Mouse (Mus musculus) CH12.LX (cell line): Measurements from ENCODE around the gene Ccdc84. TPM values are rescaled to one million over a fixed set of nuclear protein-coding genes. Genes with fewer than 3 reads are reported as not detected.

ENCODE experiments used
- DNase-seq: peaks from one replicate; pipeline ENCODE4 v3.0.0-alpha.2; 2013; ENCODE audit errors: extremely low read depth
- H3K27ac ChIP-seq: 2 replicates; pipeline ENCODE4 v1.5.1; 2012; ENCODE audit warnings: low read depth, mild to moderate bottlenecking, control low read depth, moderate library complexity; ENCODE audit not compliant: insufficient read depth
- H3K27me3 ChIP-seq: replicated peaks from 2 replicates; pipeline ENCODE3; 2012; ENCODE audit warnings: inconsistent platforms
- H3K36me3 ChIP-seq, 2 experiments: replicated peaks in 1 of 2; 2 replicates each; pipeline versions ENCODE3 to v1.6.1; 2012; ENCODE audit warnings: inconsistent platforms in 1 of 2, low read length in 1 of 2, mild to moderate bottlenecking in 1 of 2, mixed read lengths in 1 of 2, moderate library complexity in 1 of 2; ENCODE audit not compliant: control insufficient read depth in 1 of 2, insufficient read depth in 1 of 2
- H3K4me1 ChIP-seq, 2 experiments: 2 replicates each; pipeline ENCODE4 v1.6.1; 2012; ENCODE audit warnings: inconsistent platforms in 1 of 2, moderate library complexity in 1 of 2; ENCODE audit not compliant: insufficient read depth in 2 of 2, control insufficient read depth in 1 of 2
- H3K4me2 ChIP-seq: 2 replicates; pipeline ENCODE4 v1.6.1; 2012; ENCODE audit warnings: low read depth, mild to moderate bottlenecking, control low read depth; ENCODE audit not compliant: poor library complexity, insufficient read depth, severe bottlenecking
- H3K4me3 ChIP-seq, 3 experiments: fragments of 150-350 bp in 1 of 3; sonication (generic) in 1 of 3; replicated peaks in 1 of 3; 2 replicates each; pipeline versions ENCODE3 to v1.5.1; 2011 to 2012; ENCODE audit warnings: low read depth in 2 of 3, low read length in 2 of 3, mild to moderate bottlenecking in 2 of 3, moderate library complexity in 2 of 3, control low read depth in 1 of 3, improper control_type of control experiment in 1 of 3, inconsistent platforms in 1 of 3, mixed read lengths in 1 of 3; ENCODE audit not compliant: poor library complexity in 1 of 3
- H3K79me2 ChIP-seq: replicated peaks from 2 replicates; pipeline ENCODE4 v1.6.1; 2012; ENCODE audit warnings: mild to moderate bottlenecking, moderate library complexity; ENCODE audit not compliant: control insufficient read depth, poor library complexity, insufficient read depth, severe bottlenecking; ENCODE audit errors: extremely low read depth
- H3K9ac ChIP-seq: 2 replicates; pipeline ENCODE4 v1.6.1; 2012; ENCODE audit warnings: low read depth, mild to moderate bottlenecking, control low read depth, moderate library complexity; ENCODE audit not compliant: insufficient read depth
- H3K9me3 ChIP-seq: replicated peaks from 2 replicates; pipeline ENCODE3; 2012; ENCODE audit warnings: low read length, inconsistent platforms, mixed read lengths
- BHLHE40 ChIP-seq: IDR thresholded peaks from 2 replicates; pipeline ENCODE4 v1.6.1; 2011; ENCODE audit warnings: mild to moderate bottlenecking, low read depth, low read length, improper control_type of control experiment
- CHD2 ChIP-seq: IDR thresholded peaks from 2 replicates; pipeline ENCODE4 v1.6.1; 2011; ENCODE audit warnings: low read length, improper control_type of control experiment
- HCFC1 ChIP-seq: IDR thresholded peaks from 2 replicates; pipeline ENCODE4 v1.6.1; 2012; ENCODE audit warnings: low read depth, mild to moderate bottlenecking, inconsistent platforms, low read length, improper control_type of control experiment
- IRF4 ChIP-seq: IDR thresholded peaks from 2 replicates; pipeline ENCODE4 v1.6.1; 2014; ENCODE audit warnings: low read depth, mild to moderate bottlenecking, inconsistent platforms, low read length, improper control_type of control experiment
- JUND ChIP-seq: conservative IDR thresholded peaks from 2 replicates; pipeline ENCODE4 v1.6.1; 2011; ENCODE audit warnings: low read depth, low read length, improper control_type of control experiment
- MAFK ChIP-seq: IDR thresholded peaks from 2 replicates; pipeline ENCODE4 v1.6.1; 2011; ENCODE audit warnings: low read length, improper control_type of control experiment; ENCODE audit not compliant: insufficient replicate concordance
- MAZ ChIP-seq: IDR thresholded peaks from 2 replicates; pipeline ENCODE4 v1.6.1; 2012; ENCODE audit warnings: low read depth, mild to moderate bottlenecking, inconsistent platforms, low read length, improper control_type of control experiment, moderate library complexity
- POLR2A ChIP-seq: IDR thresholded peaks from 2 replicates; pipeline ENCODE4 v1.6.1; 2011; ENCODE audit warnings: low read depth, mild to moderate bottlenecking, improper control_type of control experiment, low read length
- POLR2AphosphoS2 ChIP-seq: IDR thresholded peaks from 2 replicates; pipeline ENCODE4 v1.6.1; 2011; ENCODE audit warnings: low read depth, low read length, improper control_type of control experiment
- RCOR1 ChIP-seq: conservative IDR thresholded peaks from 2 replicates; pipeline ENCODE4 v1.6.1; 2012; ENCODE audit warnings: low read depth, mild to moderate bottlenecking, inconsistent platforms, low read length, improper control_type of control experiment
- USF2 ChIP-seq: conservative IDR thresholded peaks from 2 replicates; pipeline ENCODE4 v1.6.1; 2011; ENCODE audit warnings: low read depth, low read length, improper control_type of control experiment
- ZMIZ1 ChIP-seq: IDR thresholded peaks from 2 replicates; pipeline ENCODE4 v1.6.1; 2012; ENCODE audit warnings: low read depth, mild to moderate bottlenecking, inconsistent platforms, low read length, improper control_type of control experiment
- dilution Hi-C: fragments of 300-500 bp; cut with MboI; formaldehyde crosslinking; loops from 2 replicates; pipeline ENCODE4 v1.14.3; 2020; ENCODE audit warnings: low sequenced_read_pairs; ENCODE audit not compliant: extremely low pct_unique_long_range_greater_than_20kb, extremely low pct_ligation_motif_present
- in situ Hi-C: fragments of 300-500 bp; cut with MboI; formaldehyde crosslinking; loops from 3 replicates; pipeline ENCODE4 v1.14.3; 2019; ENCODE audit warnings: low sequenced_read_pairs, low pct_ligation_motif_present, low pct_unique_long_range_greater_than_20kb, mixed read lengths
- polyA plus RNA-seq: library from polyadenylated mRNA; unstranded; fragments of >175 nt; gene quantifications from 2 replicates; pipeline ENCODE4 v1.2.1, GENCODE M21; 2012; ENCODE audit warnings: low read depth; ENCODE audit not compliant: insufficient read length
- total RNA-seq, 2 experiments: library from RNA; depleted of rRNA; stranded (reverse); fragments of 300-350 nt in 1 of 2; fragments of >200 nt in 1 of 2; gene quantifications; 2 replicates each; pipeline ENCODE4 v1.2.3; 2012 to 2014

Ccdc84 gene
- total and polyA plus RNA-seq, 3 experiments: 18.3 to 25.4 (median 21.7) TPM

DNA sequence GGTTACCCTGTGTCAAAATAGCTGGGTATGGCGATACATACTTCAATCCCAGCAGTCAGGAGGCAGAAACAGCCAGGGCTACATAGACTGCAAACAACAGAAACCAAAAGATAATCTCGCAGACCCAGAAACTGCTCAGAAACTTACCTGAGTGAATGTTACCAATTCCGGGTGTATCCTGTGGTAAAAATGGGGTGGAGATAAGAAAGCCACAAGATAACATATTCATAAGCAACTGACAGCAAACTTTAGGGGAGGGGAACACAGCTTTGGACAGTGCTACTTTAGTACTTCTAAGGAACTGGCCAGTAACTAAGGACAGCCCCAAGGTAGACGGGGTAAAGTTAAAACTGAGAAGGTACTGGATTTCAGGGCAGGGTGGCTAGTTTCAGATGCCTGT, 6.1 kb downstream of the Ccdc84 start:
- peaks cover 26% of the 10 kb centered on the region for H3K79me2 ChIP-seq
- peaks cover 57 to 77% of the 10 kb centered on the region in 2 experiments for H3K36me3 ChIP-seq
- H3K4me2 ChIP-seq: no peak overlapping the region
- no peak overlapping the region for H3K4me3 ChIP-seq
- H3K27me3 ChIP-seq: no peaks in the 10 kb centered on the region
- in situ Hi-C loops (no loop called here), dilution Hi-C loops (no loop called here)
- TF ChIP-seq ZMIZ1 (peak; percentile 58), CHD2 (peak; percentile 62; the same call in 1 of the 2 replicates), USF2 (no peak), POLR2AphosphoS2 (peak; percentile 47), BHLHE40 (no peak)
- H3K9ac ChIP-seq: no peak overlapping the region
- no peak for DNase-seq
- H3K9me3 ChIP-seq: no peaks in the 10 kb centered on the region
- H3K4me1 ChIP-seq: peaks cover 5 to 43% of the 10 kb centered on the region in 2 experiments; a peak in 3 of 4 replicates
- H3K27ac ChIP-seq: no peak overlapping the region

DNA sequence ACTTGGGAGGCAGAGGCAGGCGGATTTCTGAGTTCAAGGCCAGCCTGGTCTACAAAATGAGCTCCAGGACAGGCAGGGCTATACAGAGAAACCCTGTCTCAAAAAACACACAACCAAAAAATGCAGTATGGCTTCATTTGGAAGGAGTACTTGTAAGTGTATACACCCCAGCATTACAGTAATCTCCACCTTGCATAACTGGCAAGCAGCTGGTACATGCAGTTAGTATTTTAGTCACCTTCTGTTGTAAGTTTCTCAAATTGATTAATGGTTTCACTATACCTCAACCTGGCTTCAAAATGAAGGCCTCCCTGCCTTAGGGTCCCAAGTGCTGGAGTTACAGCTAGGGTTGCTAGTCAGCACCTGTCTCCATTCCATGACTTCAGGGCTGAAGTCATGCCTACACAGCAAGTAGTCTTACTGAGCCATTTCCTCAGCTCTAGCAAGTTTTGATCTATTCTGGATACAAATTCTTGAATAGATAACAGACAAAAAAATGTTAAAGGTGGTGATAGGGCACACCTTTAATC, 6.7 kb downstream of the Ccdc84 start:
- peaks cover 5 to 39% of the 10 kb centered on the region in 2 experiments; a peak in 3 of 4 replicates for H3K4me1 ChIP-seq
- H3K9me3 ChIP-seq: no peaks in the 10 kb centered on the region
- TF ChIP-seq JUND (no peak), RCOR1 (0 out of 2 replicates have a peak, but pooled peaks have one; percentile 36), ZMIZ1 (0 out of 2 replicates have a peak, but pooled peaks have one; percentile 22), MAFK (no peak), IRF4 (0 out of 2 replicates have a peak, but pooled peaks have one; percentile 13), HCFC1 (no peak), POLR2AphosphoS2 (peak; percentile 39), POLR2A (0 out of 2 replicates have a peak, but pooled peaks have one; percentile 11)
- in situ Hi-C loops (no loop called here), dilution Hi-C loops (no loop called here)
- DNase-seq: no peak
- H3K27ac ChIP-seq: no peak overlapping the region
- H3K9ac ChIP-seq: no peak overlapping the region
- no peaks in the 10 kb centered on the region for H3K27me3 ChIP-seq
- H3K36me3 ChIP-seq: peaks cover 57 to 77% of the 10 kb centered on the region in 2 experiments
- no peak overlapping the region for H3K4me3 ChIP-seq
- peaks cover 26% of the 10 kb centered on the region for H3K79me2 ChIP-seq
- H3K4me2 ChIP-seq: no peak overlapping the region

DNA sequence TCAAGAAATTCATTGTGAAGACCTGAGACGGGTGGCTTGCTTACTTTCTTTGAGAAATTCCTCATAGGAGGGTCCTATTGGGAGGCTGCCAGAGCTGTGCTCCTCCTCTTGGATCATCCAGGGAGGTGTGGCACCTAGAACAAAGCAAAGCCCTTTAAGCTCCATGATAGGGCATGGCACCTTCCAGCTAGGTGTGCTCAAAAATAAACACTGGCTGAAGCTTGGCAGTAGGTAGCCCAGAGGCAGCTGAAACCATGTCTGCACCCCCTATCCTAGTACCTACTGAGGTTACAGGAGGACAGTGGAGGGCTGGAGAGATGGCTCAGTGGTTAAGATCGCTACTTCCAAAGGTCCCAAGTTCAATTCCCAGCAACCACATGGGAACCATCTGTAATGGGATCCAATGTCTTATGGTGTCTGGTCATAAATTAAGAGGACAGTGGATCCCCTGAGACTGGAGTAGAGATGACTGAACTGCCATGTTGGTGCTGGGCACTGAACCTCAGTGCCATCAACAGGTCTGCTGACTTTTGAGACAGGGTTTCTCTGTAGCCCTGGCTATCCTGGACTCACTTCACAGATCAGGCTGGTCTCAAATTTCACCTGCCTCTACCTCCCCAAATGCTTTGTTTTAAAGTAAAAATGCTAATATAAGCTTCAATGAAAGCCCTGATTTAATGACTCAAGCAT, 7.6 kb downstream of the Ccdc84 start:
- peaks cover 54 to 68% of the 10 kb centered on the region in 2 experiments for H3K36me3 ChIP-seq
- TF ChIP-seq CHD2 (0 out of 2 replicates have a peak, but pooled peaks have one; percentile 35), MAZ (no peak), POLR2A (peak; percentile 58), ZMIZ1 (peak; percentile 29; the same call in 1 of the 2 replicates), RCOR1 (no peak)
- dilution Hi-C loops (no loop called here), in situ Hi-C loops (no loop called here)
- H3K9me3 ChIP-seq: no peaks in the 10 kb centered on the region
- no peak overlapping the region for H3K4me2 ChIP-seq
- H3K4me1 ChIP-seq: peaks cover 5 to 36% of the 10 kb centered on the region in 2 experiments; a peak in 3 of 4 replicates
- no peaks in the 10 kb centered on the region for H3K27me3 ChIP-seq
- H3K9ac ChIP-seq: no peak overlapping the region
- no peak overlapping the region for H3K4me3 ChIP-seq
- DNase-seq: no peak
- H3K79me2 ChIP-seq: peaks cover 35% of the 10 kb centered on the region
- no peak overlapping the region for H3K27ac ChIP-seq
